Mouse (Mus musculus): ENCODE data around the gene Oxtr. TPM values are rescaled to one million over a fixed set of nuclear protein-coding genes. Genes with fewer than 3 reads are reported as not detected.
A peak's percentile ranks its signal among the peaks of the same experiment; 100 is the strongest.

The Oxtr gene
- polyA plus RNA-seq, 1 experiment from 2014 or later: 0.62 TPM

GRCm38 (mm10) chr6:112484316-112484715 lies 5.4 kb downstream of the Oxtr start:
- H3K9me3 ChIP-seq: no peaks in the 10 kb centered on the region
- no peak overlapping the region for H3K4me3 ChIP-seq
- H3K27ac ChIP-seq (replicated peaks): no peak overlapping the region
- H3K4me2 ChIP-seq (replicated peaks): no peak overlapping the region
- 8% methylated on average over 4 of the region's 4 CpGs for WGBS
- no peak overlapping the region for H3K9ac ChIP-seq (replicated peaks)
- H3K36me3 ChIP-seq: no peaks in the 10 kb centered on the region
- H3K27me3 ChIP-seq: peaks cover 19% of the 10 kb centered on the region
- H3K4me1 ChIP-seq: peaks cover 7% of the 10 kb centered on the region
- ATAC-seq (replicated peaks): no peak

DNA sequence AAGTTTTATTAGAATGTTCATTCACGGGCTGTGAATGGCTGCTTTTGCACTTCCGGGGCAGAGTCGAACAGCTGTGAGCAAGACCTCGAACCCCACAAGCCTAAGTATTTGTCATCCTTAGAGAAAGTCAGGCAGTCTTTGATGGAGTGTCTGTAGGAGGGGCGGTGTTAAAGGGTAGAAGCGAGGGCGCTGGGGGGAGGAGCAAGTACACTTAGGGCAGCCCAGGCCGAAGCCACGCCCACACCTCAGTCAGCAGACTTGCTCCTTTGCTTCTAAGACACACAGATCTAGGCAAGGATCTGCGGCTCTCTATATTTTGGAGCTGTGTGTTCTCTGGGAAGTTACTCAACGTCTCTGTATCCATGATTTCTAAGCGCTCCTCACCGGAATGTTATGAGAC lies 9.9 kb downstream of the Oxtr start:
- Histone ChIP-seq H3K27ac (replicated peaks) (no peak overlapping the region), H3K27me3 (no peaks in the 10 kb centered on the region), H3K36me3 (no peaks in the 10 kb centered on the region), H3K4me1 (no peaks in the 10 kb centered on the region), H3K4me3 (no peak overlapping the region), H3K9ac (replicated peaks) (no peak overlapping the region), H3K9me3 (no peaks in the 10 kb centered on the region), H3K4me2 (replicated peaks) (no peak overlapping the region)
- 54% methylated on average over 13 of the region's 13 CpGs for WGBS
- ATAC-seq (replicated peaks): 0 out of 2 replicates have a peak, but pooled peaks have one; percentile 13

DNA sequence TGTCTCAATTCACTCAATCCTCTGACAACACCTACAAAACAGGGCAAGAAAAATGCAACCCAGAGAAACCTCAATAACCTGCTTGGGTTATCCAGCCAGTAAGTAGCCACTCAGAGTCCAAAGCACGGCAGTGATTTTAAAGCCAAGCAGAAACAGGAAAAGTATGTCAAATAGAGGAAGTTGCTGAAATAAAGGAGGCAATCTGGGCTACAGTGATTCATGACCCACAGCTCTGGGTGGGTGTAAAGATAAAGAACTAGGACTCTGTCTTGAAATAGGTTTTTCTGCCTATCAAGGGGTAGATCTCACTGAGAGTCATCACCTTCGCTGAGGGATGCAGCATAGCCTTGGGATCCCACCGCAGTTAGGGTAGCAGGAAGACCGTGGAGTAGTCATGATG lies 18.1 kb downstream of the Oxtr start:
- Histone ChIP-seq H3K4me2 (replicated peaks) (no peak overlapping the region), H3K27ac (replicated peaks) (no peak overlapping the region), H3K4me3 (no peak overlapping the region), H3K4me1 (no peaks in the 10 kb centered on the region), H3K27me3 (no peaks in the 10 kb centered on the region), H3K9ac (replicated peaks) (no peak overlapping the region), H3K9me3 (no peaks in the 10 kb centered on the region), H3K36me3 (no peaks in the 10 kb centered on the region)
- WGBS: 94% methylated on average over 4 of the region's 4 CpGs
- no peak for ATAC-seq (replicated peaks)

GRCm38 (mm10) chr6:112466001-112466400 lies 23.7 kb downstream of the Oxtr start:
- Histone ChIP-seq H3K9me3 (no peaks in the 10 kb centered on the region), H3K4me3 (no peak overlapping the region), H3K27me3 (no peaks in the 10 kb centered on the region), H3K27ac (replicated peaks) (no peak overlapping the region), H3K4me2 (replicated peaks) (no peak overlapping the region), H3K9ac (replicated peaks) (no peak overlapping the region), H3K4me1 (no peaks in the 10 kb centered on the region), H3K36me3 (no peaks in the 10 kb centered on the region)
- no peak for ATAC-seq (replicated peaks)

- H3K4me1 ChIP-seq: no peaks in the 10 kb centered on the region
- no peak overlapping the region for H3K9ac ChIP-seq (replicated peaks)
- no peak overlapping the region for H3K4me3 ChIP-seq
- no peaks in the 10 kb centered on the region for H3K36me3 ChIP-seq
- H3K27ac ChIP-seq (replicated peaks): no peak overlapping the region
- no peak overlapping the region for H3K4me2 ChIP-seq (replicated peaks)
- WGBS: 87% methylated on average over 3 of the region's 3 CpGs
- no peaks in the 10 kb centered on the region for H3K9me3 ChIP-seq
- H3K27me3 ChIP-seq: no peaks in the 10 kb centered on the region
- ATAC-seq (replicated peaks): no peak
These were observed 24.3 kb downstream of the Oxtr start for GRCm38 (mm10) chr6:112465441-112465840.

DNA sequence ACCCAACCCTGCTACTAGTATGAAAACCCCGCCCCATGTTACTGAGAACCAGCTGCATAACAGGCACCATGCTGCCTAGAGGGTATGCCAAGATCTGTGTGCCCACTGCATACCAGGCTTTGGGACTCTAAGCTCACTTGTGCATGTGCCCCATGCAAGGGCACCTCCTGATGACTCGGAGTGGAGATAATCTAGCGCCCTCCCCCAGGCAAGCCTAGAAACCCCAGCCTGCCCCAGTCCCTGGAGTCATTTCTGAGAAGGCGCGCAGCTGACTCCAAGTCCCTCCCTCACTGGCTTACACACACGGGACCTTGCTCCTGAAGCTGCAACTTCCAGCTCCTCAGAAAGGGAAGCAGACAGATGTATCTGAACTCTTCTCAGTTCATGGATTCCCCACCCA lies 26.4 kb downstream of the Oxtr start:
- H3K9ac ChIP-seq (replicated peaks): no peak overlapping the region
- H3K27ac ChIP-seq (replicated peaks): no peak overlapping the region
- H3K36me3 ChIP-seq: no peaks in the 10 kb centered on the region
- H3K4me2 ChIP-seq (replicated peaks): no peak overlapping the region
- no peaks in the 10 kb centered on the region for H3K9me3 ChIP-seq
- 86% methylated on average over 6 of the region's 6 CpGs for WGBS
- H3K4me3 ChIP-seq: no peak overlapping the region
- no peaks in the 10 kb centered on the region for H3K4me1 ChIP-seq
- no peak for ATAC-seq (replicated peaks)
- H3K27me3 ChIP-seq: no peaks in the 10 kb centered on the region

GRCm38 (mm10) chr6:112461459-112461858 lies 28.3 kb downstream of the Oxtr start:
- H3K36me3 ChIP-seq: no peaks in the 10 kb centered on the region
- H3K27ac ChIP-seq (replicated peaks): no peak overlapping the region
- WGBS: 87% methylated on average over 5 of the region's 5 CpGs
- no peak overlapping the region for H3K4me2 ChIP-seq (replicated peaks)
- no peaks in the 10 kb centered on the region for H3K4me1 ChIP-seq
- H3K4me3 ChIP-seq: no peak overlapping the region
- no peak overlapping the region for H3K9ac ChIP-seq (replicated peaks)
- no peak for ATAC-seq (replicated peaks)
- no peaks in the 10 kb centered on the region for H3K27me3 ChIP-seq
- H3K9me3 ChIP-seq: no peaks in the 10 kb centered on the region

GRCm38 (mm10) chr6:112459341-112459749 lies 30.4 kb downstream of the Oxtr start, which contains the start of gene Cav3:
Gene Cav3, plus strand, starts transcription at chr6:112459505.
- 68% methylated on average over 12 of the region's 12 CpGs for WGBS
- ATAC-seq (replicated peaks): no peak

GRCm38 (mm10) chr6:112445675-112446074 lies 44.1 kb downstream of the Oxtr start:
- no peak overlapping the region for H3K27ac ChIP-seq (replicated peaks)
- H3K9me3 ChIP-seq: no peaks in the 10 kb centered on the region
- WGBS: 91% methylated on average over 3 of the region's 3 CpGs
- H3K4me3 ChIP-seq: no peak overlapping the region
- no peak overlapping the region for H3K4me2 ChIP-seq (replicated peaks)
- H3K4me1 ChIP-seq: no peaks in the 10 kb centered on the region
- no peaks in the 10 kb centered on the region for H3K36me3 ChIP-seq
- H3K27me3 ChIP-seq: no peaks in the 10 kb centered on the region
- no peak overlapping the region for H3K9ac ChIP-seq (replicated peaks)
- ATAC-seq (replicated peaks): no peak

More at GRCm38 (mm10) chr6:112459341-112459749, 30.4 kb downstream of the Oxtr start, which contains the start of gene Cav3:
- Histone ChIP-seq H3K9me3 (no peaks in the 10 kb centered on the region), H3K27ac (replicated peaks) (no peak within 1 kb of the TSS), H3K36me3 (no peaks in the 10 kb centered on the region), H3K27me3 (no peaks in the 10 kb centered on the region), H3K4me3 (no peak within 1 kb of the TSS), H3K9ac (replicated peaks) (no peak within 1 kb of the TSS), H3K4me2 (replicated peaks) (no peak within 1 kb of the TSS), H3K4me1 (no peaks in the 10 kb centered on the region)

- 73% methylated on average over 6 of the region's 6 CpGs for WGBS
- no peak overlapping the region for H3K27ac ChIP-seq (replicated peaks)
- no peak overlapping the region for H3K4me3 ChIP-seq
- H3K9me3 ChIP-seq: no peaks in the 10 kb centered on the region
- H3K27me3 ChIP-seq: no peaks in the 10 kb centered on the region
- H3K4me2 ChIP-seq (replicated peaks): no peak overlapping the region
- H3K9ac ChIP-seq (replicated peaks): no peak overlapping the region
- no peak for ATAC-seq (replicated peaks)
- no peaks in the 10 kb centered on the region for H3K4me1 ChIP-seq
- no peaks in the 10 kb centered on the region for H3K36me3 ChIP-seq
These were observed 63.6 kb downstream of the Oxtr start for GRCm38 (mm10) chr6:112426018-112426732.

GRCm38 (mm10) chr6:112423746-112424501 lies 65.8 kb downstream of the Oxtr start:
- Histone ChIP-seq H3K4me1 (peaks cover 2% of the 10 kb centered on the region; the same call in 1 of the 2 replicates), H3K9me3 (no peaks in the 10 kb centered on the region), H3K9ac (replicated peaks) (no peak overlapping the region), H3K4me3 (no peak overlapping the region), H3K36me3 (no peaks in the 10 kb centered on the region), H3K27me3 (no peaks in the 10 kb centered on the region), H3K27ac (replicated peaks) (no peak overlapping the region), H3K4me2 (replicated peaks) (no peak overlapping the region)
- WGBS: 76% methylated on average over 8 of the region's 8 CpGs
- ATAC-seq (replicated peaks): peak; percentile 55; the same call in 1 of the 2 replicates

Data from forebrain, embryonic 15.5 days (tissue).